Mouse (Mus musculus) erythroid progenitor cell, adult 5-6 weeks (primary cell): ENCODE data around the gene Slc2a10. TPM values are rescaled to one million over a fixed set of nuclear protein-coding genes. Genes with fewer than 3 reads are reported as not detected.

Source experiments
- ATAC-seq: replicated peaks from 2 replicates; pipeline ENCODE4 v1.8.0; 2016; ENCODE audit warnings: moderate number of reproducible peaks, mild to moderate bottlenecking, moderate TSS enrichment, inconsistent platforms; ENCODE audit not compliant: poor library complexity, low FRiP score, severe bottlenecking
- total RNA-seq, 2 experiments: library from RNA; stranded (forward) in 1 of 2; stranded (reverse) in 1 of 2; fragments of 150-400 nt in 1 of 2; fragments of 186-747, 209-891 nt in 1 of 2; gene quantifications; 2 replicates each; pipeline versions ENCODE4 v1.2.3 to v1.2.4; 2015 to 2017; ENCODE audit warnings: low replicate concordance in 2 of 2

Slc2a10 gene
- total RNA-seq, 2 experiments from 2014 or later: not detected

GRCm38 (mm10) chr2:165557278-165557677 lies 53.7 kb downstream of the Slc2a10 start:
- ATAC-seq: no peak

GRCm38 (mm10) chr2:165558916-165559315 lies 55.3 kb downstream of the Slc2a10 start:
- ATAC-seq: no peak

- no peak for ATAC-seq
Observed at GRCm38 (mm10) chr2:165559506-165560235, 56.1 kb downstream of the Slc2a10 start.

- ATAC-seq: no peak
Observed at GRCm38 (mm10) chr2:165561861-165562260, 58.3 kb downstream of the Slc2a10 start.

- ATAC-seq: no peak
Observed at GRCm38 (mm10) chr2:165563298-165564058, 59.9 kb downstream of the Slc2a10 start.

GRCm38 (mm10) chr2:165564101-165564500 lies 60.5 kb downstream of the Slc2a10 start:
- ATAC-seq: no peak

- no peak for ATAC-seq
Observed at GRCm38 (mm10) chr2:165564620-165565019, 61.0 kb downstream of the Slc2a10 start.

GRCm38 (mm10) chr2:165566898-165567297 lies 63.3 kb downstream of the Slc2a10 start:
- ATAC-seq: no peak

GRCm38 (mm10) chr2:165567820-165568219 lies 64.2 kb downstream of the Slc2a10 start:
- no peak for ATAC-seq

- ATAC-seq: no peak
Observed at GRCm38 (mm10) chr2:165568911-165569310, 65.3 kb downstream of the Slc2a10 start.

Other genes with a start within 250 kb of the Slc2a10 start
- 11.9 and 18.0 TPM in 2 replicates for gene Slc35c2, start 215.9 kb upstream of the Slc2a10 start, total RNA-seq (2015; ENCODE audit: low replicate concordance)
- gene Slc35c2, start 215.9 kb upstream of the Slc2a10 start, total RNA-seq (2017; ENCODE audit: low replicate concordance): 5.2 and 10.5 TPM in 2 replicates
- gene Elmo2, start 177.3 kb upstream of the Slc2a10 start, total RNA-seq (2015; ENCODE audit: low replicate concordance): 16.3 and 25.9 TPM in 2 replicates
- 8.6 and 13.1 TPM in 2 replicates for gene Elmo2, start 177.3 kb upstream of the Slc2a10 start, total RNA-seq (2017; ENCODE audit: low replicate concordance)
- gene Zfp663, start 135.1 kb upstream of the Slc2a10 start, total RNA-seq (2015; ENCODE audit: low replicate concordance): not detected in 2 replicates
- gene Zfp663, start 135.1 kb upstream of the Slc2a10 start, total RNA-seq (2017; ENCODE audit: low replicate concordance): not detected in 2 replicates
- not detected in 2 replicates for gene Zfp334, start 115.5 kb upstream of the Slc2a10 start, total RNA-seq (2015; ENCODE audit: low replicate concordance)
- not detected in 2 replicates for gene Zfp334, start 115.5 kb upstream of the Slc2a10 start, total RNA-seq (2017; ENCODE audit: low replicate concordance)
- gene Ocstamp, start 103.4 kb upstream of the Slc2a10 start, total RNA-seq (2015; ENCODE audit: low replicate concordance): not detected in 2 replicates
- not detected in 2 replicates for gene Ocstamp, start 103.4 kb upstream of the Slc2a10 start, total RNA-seq (2017; ENCODE audit: low replicate concordance)
- not detected in 2 replicates for gene Slc13a3, start 30.6 kb upstream of the Slc2a10 start, total RNA-seq (2015; ENCODE audit: low replicate concordance)
- 0.13 and 0.91 TPM in 2 replicates for gene Slc13a3, start 30.6 kb upstream of the Slc2a10 start, total RNA-seq (2017; ENCODE audit: low replicate concordance)
- not detected in 2 replicates for gene Trp53rka, start 10.5 kb upstream of the Slc2a10 start, total RNA-seq (2015; ENCODE audit: low replicate concordance)
- 1.4 and 2.9 TPM in 2 replicates for gene Trp53rka, start 10.5 kb upstream of the Slc2a10 start, total RNA-seq (2017; ENCODE audit: low replicate concordance)
- gene Eya2, start 91.2 kb downstream of the Slc2a10 start, total RNA-seq (2015; ENCODE audit: low replicate concordance): not detected in 2 replicates
- 0.77 TPM in 1 of 2 replicates, not detected in the other for gene Eya2, start 91.2 kb downstream of the Slc2a10 start, total RNA-seq (2017; ENCODE audit: low replicate concordance)